Comparison of ENCODE assay signal across 14 mouse cellular contexts in genomic region chr10:83620350-83621055, GRCm38 (mm10). TPM values are rescaled to one million over a fixed set of nuclear protein-coding genes. Genes with fewer than 3 reads are reported as not detected.
A peak's percentile ranks its signal among the peaks of the same experiment; 100 is the strongest.
DNase-seq lines count a peak whose midpoint lies in the region; TF ChIP-seq lines count a peak whose summit lies in the region.
"Had no signal": no experiment of that assay in that cellular context is flagged by ENCODE, and none has a peak within 500 bp of the region (broad histone marks: within the 10 kb centered on the region; RNA-seq: fewer than 3 reads in every experiment).

No protein-coding gene starts in this region.

- intact Hi-C loops in left cerebral cortex, postnatal 4 days (cut with DNase I) = no loop called here
- intact Hi-C loops in left cerebral cortex, adult 2 months (cut with DNase I) = no loop called here

- TF ChIP-seq CTCF in left cerebral cortex, adult 2 months (IDR thresholded peaks at IDR 0.05) = no peak

- DNase-seq in adrenal gland, postnatal 14 days = peak; percentile 0
- no peak for DNase-seq in adrenal gland, postnatal 4 days (ENCODE audit: low spot score in 2 of 2)
- peak; percentile 68 for DNase-seq in left cerebral cortex, postnatal 4 days
- no peak for DNase-seq in left cerebral cortex, adult 2 months (ENCODE audit: extremely low spot score in 1 of 2, low spot score in 2 of 2)
- DNase-seq in R1 (ENCODE audit: low read depth, low spot score) = peak; percentile 56
- DNase-seq in cerebellum, postnatal 10 days = peak; percentile 72 to 85
- no peak for DNase-seq in spleen, postnatal 14 days (ENCODE audit: low spot score in 2 of 2)
- no peak for DNase-seq in kidney, adult 11 months
- DNase-seq: adrenal gland, postnatal 36 days; heart, adult 18-20 months; heart, postnatal 36 days; kidney, postnatal 4 days had no signal

- H3K4me3 ChIP-seq in left cerebral cortex, adult 2 months = no peak overlapping the region
- H3K4me3 ChIP-seq: liver, embryonic 15.5 days; stomach, embryonic 15.5 days had no signal

- H3K27ac ChIP-seq in left cerebral cortex, adult 2 months = no peak overlapping the region
- H3K27ac ChIP-seq: liver, embryonic 15.5 days; stomach, embryonic 15.5 days had no signal

RNA-seq across cellular contexts. Expression of gene Appl2, which starts 28.0 kb away (rescaled TPM):
- total RNA-seq in adrenal gland, postnatal 14 days (2021) = 63.5 and 81.7 TPM in 2 replicates
- total RNA-seq in adrenal gland, postnatal 4 days (2021) = 100 to 1,000 TPM; 103 to 116 TPM
- total RNA-seq in left cerebral cortex, postnatal 4 days (2021) = 10 to 100 TPM; 35.9 to 38.8 TPM
- 10 to 100 TPM; 67.8 to 69.2 TPM for total RNA-seq in left cerebral cortex, adult 2 months (2021)

Comparison
In these comparisons a context has a peak if more than half of its experiments do, and no peak if none do; other contexts are left out.
1. DNase-seq: peak in adrenal gland, postnatal 14 days (single experiment), left cerebral cortex, postnatal 4 days (single experiment), R1 (single experiment) and cerebellum, postnatal 10 days (2 of 2); none in adrenal gland, postnatal 4 days (0 of 2), left cerebral cortex, adult 2 months (0 of 2), spleen, postnatal 14 days (0 of 2) and kidney, adult 11 months (single experiment).